Mouse (Mus musculus) forebrain, postnatal 0 days (tissue): ENCODE measurements at regions not wholly inside any gene's neighbourhood (a gene's known extent, or its start where the extent isn't known, plus 50 kb on each side); places are given as distances from the start of the nearest gene placed in this dataset.

Experiments used
- ATAC-seq: fragments of 200-750 bp; cut with Nextera tagmentation; 2 replicates; pipeline ENCODE4 v1.8.0; 2017; ENCODE audit warnings: mild to moderate bottlenecking, moderate library complexity
- DNase-seq: peaks from one replicate; pipeline ENCODE4 v3.0.0-alpha.2; 2015
- H3K27ac ChIP-seq: fragments of 300-500 bp; sonication (generic); 2 replicates; pipeline ENCODE4 v1.5.1; 2014; ENCODE audit warnings: low read depth, mild to moderate bottlenecking, antibody characterized with exemption, low read length, moderate library complexity, mixed read lengths
- H3K27me3 ChIP-seq: fragments of 300-500 bp; sonication (generic); 2 replicates; pipeline ENCODE4 v1.6.1; 2014; ENCODE audit warnings: mild to moderate bottlenecking, low read length, mixed read lengths; ENCODE audit not compliant: insufficient read depth
- H3K36me3 ChIP-seq: fragments of 300-500 bp; sonication (generic); 2 replicates; pipeline ENCODE4 v1.6.1; 2014; ENCODE audit warnings: mild to moderate bottlenecking, moderate library complexity; ENCODE audit not compliant: insufficient read depth
- H3K4me1 ChIP-seq: fragments of 300-500 bp; sonication (generic); 2 replicates; pipeline ENCODE4 v1.6.1; 2014; ENCODE audit warnings: antibody characterized with exemption; ENCODE audit not compliant: insufficient read depth
- H3K4me2 ChIP-seq: fragments of 300-500 bp; sonication (generic); 2 replicates; pipeline ENCODE4 v1.6.1; 2014; ENCODE audit warnings: low read depth, mild to moderate bottlenecking, moderate library complexity
- H3K4me3 ChIP-seq: fragments of 300-500 bp; sonication (generic); 2 replicates; pipeline ENCODE4 v1.5.1; 2014; ENCODE audit warnings: low read depth, low read length, mixed read lengths
- H3K9ac ChIP-seq: fragments of 300-500 bp; sonication (generic); 2 replicates; pipeline ENCODE4 v1.6.1; 2014; ENCODE audit warnings: mild to moderate bottlenecking
- H3K9me3 ChIP-seq: fragments of 300-500 bp; sonication (generic); 2 replicates; pipeline ENCODE4 v1.6.1; 2016; ENCODE audit warnings: low read length
- CTCF ChIP-seq: sonication (generic); IDR thresholded peaks from 2 replicates; pipeline ENCODE4 v1.5.1; 2016; ENCODE audit warnings: antibody characterized with exemption, control low read depth, low read depth
- WGBS: fragments of 180-500 bp; shearing (Covaris S2); extraction: QIAGEN DNeasy Blood & Tissue Kit; methylation state at CpG from one replicate; pipeline ENCODE4 v1.1.7; 2014; 5-methylcytosine and 5-hydroxymethylcytosine counted together

DNA sequence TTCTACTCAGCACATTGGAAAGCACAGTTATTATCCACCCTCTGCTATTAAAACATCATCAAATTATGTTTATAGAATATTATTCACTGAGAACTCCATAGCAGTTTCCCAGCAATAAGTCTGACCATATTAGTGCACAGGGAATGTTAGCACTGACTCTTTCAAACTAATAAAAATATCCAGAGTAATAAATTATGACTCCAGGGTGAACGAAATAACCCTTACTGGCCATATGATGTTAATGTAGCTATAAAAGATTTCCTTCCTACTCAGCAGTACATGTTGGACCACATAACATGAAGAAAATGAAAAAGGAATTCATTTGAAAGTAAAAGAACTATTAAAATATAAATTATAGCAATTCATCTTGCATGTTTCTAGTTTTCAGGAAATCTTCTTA lies 693.0 kb upstream of the Adgrl3 start:
- 92% methylated on average over 1 of the region's 1 CpGs for WGBS

DNA sequence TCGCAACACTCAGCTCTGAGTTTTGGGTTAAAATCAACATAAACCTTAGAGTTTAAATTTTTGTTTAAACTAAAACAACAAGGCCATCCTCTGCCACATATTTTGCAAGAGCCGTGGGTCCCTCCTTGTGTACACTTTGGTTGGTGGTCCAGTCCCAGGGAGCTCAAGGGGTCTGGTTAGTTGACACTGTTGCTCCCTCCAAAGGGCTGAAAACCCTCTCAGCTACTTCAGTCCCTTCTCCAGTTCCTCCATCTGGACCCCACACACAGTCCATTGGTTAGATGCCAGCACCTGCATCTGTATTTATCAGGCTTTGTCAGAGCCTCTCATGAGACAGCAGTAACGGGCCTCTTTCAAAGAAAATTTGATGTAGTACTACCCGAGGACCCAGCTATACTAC lies 674.8 kb upstream of the Adgrl3 start:
- ATAC-seq (no peak), DNase-seq (no peak)
- Histone ChIP-seq H3K4me1 (no peaks in the 10 kb centered on the region), H3K4me2 (no peak overlapping the region), H3K4me3 (no peak overlapping the region), H3K9me3 (no peaks in the 10 kb centered on the region), H3K27me3 (no peaks in the 10 kb centered on the region), H3K9ac (no peak overlapping the region), H3K27ac (no peak overlapping the region), H3K36me3 (no peaks in the 10 kb centered on the region)
- WGBS: 80% methylated on average over 4 of the region's 4 CpGs
- no peak for TF ChIP-seq CTCF

More for the DNA sequence above, 693.0 kb upstream of the Adgrl3 start:
- Histone ChIP-seq H3K4me1 (no peaks in the 10 kb centered on the region), H3K9me3 (no peaks in the 10 kb centered on the region), H3K27me3 (no peaks in the 10 kb centered on the region), H3K4me2 (no peak overlapping the region), H3K9ac (no peak overlapping the region), H3K27ac (no peak overlapping the region), H3K4me3 (no peak overlapping the region), H3K36me3 (no peaks in the 10 kb centered on the region)
- no peak for DNase-seq
- no peak for TF ChIP-seq CTCF
- ATAC-seq: no peak

DNA sequence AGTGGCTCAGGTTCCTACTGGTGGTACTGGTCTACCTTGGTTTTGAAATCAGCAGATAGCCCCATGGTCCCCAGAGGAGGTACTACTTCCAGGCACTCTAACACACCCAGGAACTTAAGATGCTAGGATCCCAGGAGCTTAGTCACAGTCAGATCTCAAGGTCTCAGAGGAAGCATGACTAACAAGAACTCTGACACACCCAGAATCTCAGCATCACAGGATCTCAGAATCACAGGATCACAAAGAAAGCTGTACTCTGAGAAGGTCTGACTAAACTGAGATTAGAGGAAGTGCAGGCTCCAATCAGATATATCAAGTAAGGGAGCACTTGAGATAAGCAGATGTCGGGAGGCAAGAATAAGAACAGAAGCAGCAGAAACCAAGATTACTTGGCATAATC lies 661.7 kb upstream of the Adgrl3 start:
- no peaks in the 10 kb centered on the region for H3K36me3 ChIP-seq
- no peaks in the 10 kb centered on the region for H3K4me1 ChIP-seq
- TF ChIP-seq CTCF: no peak
- no peak overlapping the region for H3K27ac ChIP-seq
- WGBS: 100% methylated on average over 1 of the region's 1 CpGs
- DNase-seq (no peak), ATAC-seq (no peak)
- no peak overlapping the region for H3K4me3 ChIP-seq
- H3K9ac ChIP-seq: no peak overlapping the region
- H3K9me3 ChIP-seq: no peaks in the 10 kb centered on the region
- H3K27me3 ChIP-seq: no peaks in the 10 kb centered on the region
- no peak overlapping the region for H3K4me2 ChIP-seq

DNA sequence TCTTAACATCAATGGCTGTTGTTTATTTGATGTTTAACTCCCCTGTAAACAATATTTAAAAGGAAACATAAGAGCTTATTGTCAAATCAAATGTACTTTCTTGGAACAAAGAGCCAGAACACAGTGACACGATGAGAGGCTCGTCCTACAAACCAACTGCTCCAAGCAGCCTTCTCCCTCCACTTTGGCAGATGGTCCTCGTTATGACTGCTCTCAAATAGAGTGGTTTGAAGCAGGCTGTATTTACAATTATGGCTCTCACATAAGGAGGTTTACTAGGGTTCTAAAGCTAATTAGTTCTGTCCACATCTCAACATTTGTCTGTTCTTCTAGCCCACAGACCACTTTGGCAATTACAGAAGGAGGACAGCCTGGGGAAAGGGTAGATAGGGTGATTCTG lies 626.3 kb upstream of the Adgrl3 start:
- no peaks in the 10 kb centered on the region for H3K36me3 ChIP-seq
- no peak for TF ChIP-seq CTCF
- no peak overlapping the region for H3K4me2 ChIP-seq
- peak; percentile 94 for ATAC-seq
- no peak overlapping the region for H3K4me3 ChIP-seq
- H3K27me3 ChIP-seq: no peaks in the 10 kb centered on the region
- peak; percentile 45 for DNase-seq
- 17% methylated on average over 3 of the region's 3 CpGs for WGBS
- H3K27ac ChIP-seq: no peak overlapping the region
- no peaks in the 10 kb centered on the region for H3K4me1 ChIP-seq
- H3K9me3 ChIP-seq: no peaks in the 10 kb centered on the region
- H3K9ac ChIP-seq: no peak overlapping the region

DNA sequence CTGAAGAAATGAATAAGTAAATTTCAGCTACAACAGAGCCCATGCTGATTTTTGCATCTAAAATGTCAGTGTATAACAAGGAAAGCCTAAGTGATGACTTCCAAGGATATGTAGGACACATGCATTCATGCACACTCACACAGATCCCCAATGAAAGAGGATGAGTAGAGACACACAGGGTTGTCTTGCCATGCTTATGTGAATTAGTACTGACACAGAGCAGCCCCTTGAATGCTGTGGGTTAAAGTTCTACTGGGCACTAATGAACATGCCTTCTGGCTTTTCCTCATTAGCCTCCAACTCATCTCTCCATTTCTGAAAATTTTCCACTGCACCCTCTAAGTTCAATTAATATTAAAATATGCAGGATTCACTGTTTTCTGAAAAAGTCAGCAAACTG lies 617.3 kb upstream of the Adgrl3 start:
- no peak for TF ChIP-seq CTCF

DNA sequence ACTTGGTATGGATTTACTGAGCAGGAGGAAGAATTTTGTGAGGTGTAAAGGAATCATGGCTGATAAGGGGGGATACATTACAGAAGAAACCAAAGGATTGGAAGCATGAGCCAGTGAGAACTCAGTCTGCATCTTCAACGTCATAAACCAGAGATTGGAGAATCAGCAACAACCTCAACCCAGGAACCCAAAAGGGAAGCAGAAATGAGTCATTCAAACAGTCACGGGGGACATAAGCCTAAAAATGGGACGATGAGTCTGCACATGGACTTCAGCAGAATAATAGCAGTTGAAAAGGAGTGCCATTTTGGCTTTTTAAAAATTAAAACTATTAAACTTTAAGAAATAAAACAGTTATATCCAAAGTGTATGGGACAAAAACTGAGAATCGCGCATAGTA lies 603.8 kb upstream of the Adgrl3 start:
- Histone ChIP-seq H3K4me2 (no peak overlapping the region), H3K36me3 (no peaks in the 10 kb centered on the region), H3K9me3 (no peaks in the 10 kb centered on the region), H3K9ac (no peak overlapping the region), H3K27me3 (no peaks in the 10 kb centered on the region), H3K4me1 (no peaks in the 10 kb centered on the region), H3K4me3 (no peak overlapping the region), H3K27ac (no peak overlapping the region)
- no peak for ATAC-seq
- DNase-seq: no peak
- TF ChIP-seq CTCF: no peak
- 93% methylated on average over 5 of the region's 5 CpGs for WGBS

More for the DNA sequence above, 617.3 kb upstream of the Adgrl3 start:
- ATAC-seq (no peak), DNase-seq (no peak)
- no peaks in the 10 kb centered on the region for H3K4me1 ChIP-seq
- H3K9me3 ChIP-seq: no peaks in the 10 kb centered on the region
- no peaks in the 10 kb centered on the region for H3K36me3 ChIP-seq
- no peak overlapping the region for H3K9ac ChIP-seq
- no peak overlapping the region for H3K4me2 ChIP-seq
- H3K27me3 ChIP-seq: no peaks in the 10 kb centered on the region
- no peak overlapping the region for H3K27ac ChIP-seq
- H3K4me3 ChIP-seq: no peak overlapping the region
